Mouse (Mus musculus) testis, adult 2 months (tissue): Measurements from ENCODE around the gene Myh4.

Experiments used
- CTCF ChIP-seq: fragments of 200-500 bp; IDR thresholded peaks from 2 replicates; pipeline ENCODE4 v1.5.1; 2012; ENCODE audit warnings: low read depth, mild to moderate bottlenecking, inconsistent platforms, low read length, moderate library complexity; ENCODE audit not compliant: control insufficient read depth, insufficient read depth, insufficient replicate concordance
- POLR2A ChIP-seq: fragments of 200-500 bp; IDR thresholded peaks from 2 replicates; pipeline ENCODE4 v1.6.1; 2012; ENCODE audit warnings: low read depth, mild to moderate bottlenecking, inconsistent platforms, low read length, moderate library complexity; ENCODE audit not compliant: control insufficient read depth

GRCm38 (mm10) chr11:67204766-67205165 is 33.1 kb upstream of the Myh4 start:
- TF ChIP-seq POLR2A: no peak
- no peak for TF ChIP-seq CTCF
